In the genomic region with DNA sequence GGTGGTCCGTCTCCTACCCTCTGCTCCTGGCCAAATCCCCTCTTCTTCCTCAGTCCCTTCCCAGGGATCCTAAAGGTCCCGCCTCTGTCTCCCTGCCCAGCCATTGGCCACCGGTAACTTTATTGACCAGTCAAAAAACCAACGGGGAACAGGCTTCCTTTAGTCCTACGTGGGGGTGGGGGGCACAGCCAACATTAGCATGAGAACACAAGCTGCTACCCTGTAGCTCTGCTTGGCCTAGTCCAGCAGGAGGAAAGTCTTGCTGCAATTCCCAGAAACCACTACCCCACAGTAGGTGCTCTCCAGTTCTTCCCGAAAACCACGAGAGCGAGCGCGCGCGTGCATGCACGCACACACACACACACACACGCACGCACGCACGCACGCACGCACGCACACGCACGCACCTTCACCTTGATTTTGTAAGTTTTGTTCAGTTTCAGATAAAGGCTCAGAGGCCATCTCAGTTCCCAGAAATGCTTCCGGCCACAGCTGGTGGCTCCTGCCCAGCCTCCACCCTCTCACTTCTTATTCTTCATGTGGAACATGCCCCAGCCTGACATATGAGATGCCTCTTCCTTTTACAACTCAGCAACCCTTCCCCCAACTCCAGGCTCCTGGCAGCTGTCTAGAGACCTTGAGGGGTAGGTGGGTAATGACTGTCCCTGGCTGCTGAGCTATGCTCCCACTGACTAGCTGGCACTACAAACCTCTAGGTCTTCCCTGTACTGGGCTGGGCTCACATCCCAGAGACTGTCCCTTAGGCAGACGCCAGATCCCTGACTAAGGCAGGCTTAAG, we compare ENCODE assay signal across 7 mouse cellular contexts. TPM values are rescaled to one million over a fixed set of nuclear protein-coding genes. Genes with fewer than 3 reads are reported as not detected.
DNase-seq lines count a peak whose midpoint lies in the region; ATAC-seq and TF ChIP-seq lines count a peak whose summit lies in the region.

No protein-coding gene starts in this region.

- peaks cover 5% of the 10 kb centered on the region for H3K4me1 ChIP-seq in embryonic facial prominence, embryonic 11.5 days (ENCODE audit: control insufficient read depth, insufficient read depth, low read length)
- peaks cover 15% of the 10 kb centered on the region for H3K4me1 ChIP-seq in kidney, adult 2 months (ENCODE audit: control insufficient read depth, insufficient read depth, low read length)
- peaks cover 25% of the 10 kb centered on the region for H3K4me1 ChIP-seq in limb, embryonic 12.5 days (replicated peaks)
- H3K4me1 ChIP-seq in midbrain, embryonic 14.5 days (ENCODE audit: control insufficient read depth, insufficient read depth, low read length) = peaks cover 20% of the 10 kb centered on the region

- 1% methylated on average over 24 of the region's 24 CpGs for WGBS in embryonic facial prominence, embryonic 11.5 days
- WGBS in kidney, adult 2 months = 1% methylated on average over 24 of the region's 24 CpGs
- WGBS in limb, embryonic 12.5 days = under 1% methylated on average over 24 of the region's 24 CpGs
- WGBS in midbrain, embryonic 14.5 days = 2% methylated on average over 24 of the region's 24 CpGs

- H3K9ac ChIP-seq in embryonic facial prominence, embryonic 11.5 days (replicated peaks; ENCODE audit: low read length) = peak overlapping the region; percentile 65
- H3K9ac ChIP-seq in limb, embryonic 12.5 days (replicated peaks) = peak overlapping the region; percentile 60
- peak overlapping the region; percentile 57 for H3K9ac ChIP-seq in midbrain, embryonic 14.5 days (replicated peaks; ENCODE audit: low read length)

- H3K27me3 ChIP-seq in embryonic facial prominence, embryonic 11.5 days (ENCODE audit: control insufficient read depth, insufficient read depth, low read length) = peaks cover 19% of the 10 kb centered on the region
- no peaks in the 10 kb centered on the region for H3K27me3 ChIP-seq in kidney, adult 2 months (replicated peaks; ENCODE audit: control insufficient read depth, insufficient read depth, low read length)
- peaks cover 28% of the 10 kb centered on the region for H3K27me3 ChIP-seq in limb, embryonic 12.5 days
- H3K27me3 ChIP-seq in midbrain, embryonic 14.5 days (ENCODE audit: control insufficient read depth, insufficient read depth, low read length) = peaks cover 19% of the 10 kb centered on the region

- H3K27ac ChIP-seq in embryonic facial prominence, embryonic 11.5 days (replicated peaks; ENCODE audit: low read depth, low read length) = peak overlapping the region; percentile 87
- peak overlapping the region; percentile 66 for H3K27ac ChIP-seq in kidney, adult 2 months (ENCODE audit: insufficient read depth, low read depth, low read length)
- H3K27ac ChIP-seq in limb, embryonic 12.5 days = peak overlapping the region; percentile 95
- H3K27ac ChIP-seq in midbrain, embryonic 14.5 days (replicated peaks; ENCODE audit: low read depth, low read length) = peak overlapping the region; percentile 85

- no peaks in the 10 kb centered on the region for H3K9me3 ChIP-seq in embryonic facial prominence, embryonic 11.5 days (replicated peaks; ENCODE audit: control insufficient read depth, low read length)
- H3K9me3 ChIP-seq in limb, embryonic 12.5 days = no peaks in the 10 kb centered on the region
- H3K9me3 ChIP-seq in midbrain, embryonic 14.5 days (ENCODE audit: control insufficient read depth, low read length) = no peaks in the 10 kb centered on the region

- no peaks in the 10 kb centered on the region for H3K36me3 ChIP-seq in embryonic facial prominence, embryonic 11.5 days (replicated peaks; ENCODE audit: control insufficient read depth, insufficient read depth, low read depth, low read length)
- H3K36me3 ChIP-seq in kidney, adult 2 months (ENCODE audit: control insufficient read depth, insufficient read depth, low read length) = no peaks in the 10 kb centered on the region
- peaks cover 24% of the 10 kb centered on the region for H3K36me3 ChIP-seq in limb, embryonic 12.5 days
- peaks cover 17% of the 10 kb centered on the region for H3K36me3 ChIP-seq in midbrain, embryonic 14.5 days (ENCODE audit: control insufficient read depth, insufficient read depth, low read length)

- TF ChIP-seq CTCF in kidney, adult 2 months (conservative IDR thresholded peaks at IDR 0.05; ENCODE audit: insufficient read depth, insufficient read length, low read depth, low read length) = no peak

- peak; percentile 10 for TF ChIP-seq POLR2A in kidney, adult 2 months (IDR thresholded peaks at IDR 0.05; ENCODE audit: low read depth, low read length)

- peak overlapping the region; percentile 45 for H3K4me3 ChIP-seq in embryonic facial prominence, embryonic 11.5 days (ENCODE audit: low read depth, low read length)
- peak overlapping the region; percentile 57 for H3K4me3 ChIP-seq in kidney, adult 2 months (ENCODE audit: insufficient read depth, low read depth, low read length)
- peak overlapping the region; percentile 49 for H3K4me3 ChIP-seq in limb, embryonic 12.5 days (replicated peaks)
- peak overlapping the region; percentile 39 for H3K4me3 ChIP-seq in midbrain, embryonic 14.5 days (replicated peaks; ENCODE audit: low read depth, low read length)

- peak overlapping the region; percentile 64 for H3K4me2 ChIP-seq in embryonic facial prominence, embryonic 11.5 days (ENCODE audit: low read depth, low read length)
- peak overlapping the region; percentile 75 for H3K4me2 ChIP-seq in limb, embryonic 12.5 days
- H3K4me2 ChIP-seq in midbrain, embryonic 14.5 days (ENCODE audit: low read length) = peak overlapping the region; percentile 72

- peak; percentile 86 for ATAC-seq in embryonic facial prominence, embryonic 11.5 days (replicated peaks; ENCODE audit: insufficient number of reproducible peaks, low FRiP score, low TSS enrichment, low read depth)
- ATAC-seq in limb, embryonic 12.5 days (ENCODE audit: insufficient number of reproducible peaks, insufficient read depth, low FRiP score, low TSS enrichment, low read depth) = peak; percentile 88
- ATAC-seq in midbrain, embryonic 14.5 days (ENCODE audit: low FRiP score, low TSS enrichment) = peak; percentile 88

- peak; percentile 88 for DNase-seq in adrenal gland, postnatal 10 days
- peak; percentile 89 for DNase-seq in embryonic facial prominence, embryonic 11.5 days (ENCODE audit: low spot score)
- DNase-seq in heart, adult 18-20 months = peak; percentile 91
- DNase-seq in kidney, adult 2 months = peak; percentile 85
- peak; percentile 91 for DNase-seq in midbrain, embryonic 14.5 days
- peak; percentile 48 to 49 for DNase-seq in spleen, adult 18-20 months

RNA-seq across cellular contexts. Expression of a gene that starts 5.8 kb away (rescaled TPM):
- total RNA-seq in adrenal gland, postnatal 10 days (2021) = under 1 TPM; 0.51 to 0.66 TPM
- polyA plus RNA-seq in embryonic facial prominence, embryonic 11.5 days (2014; fragmentation: Nextera tagmentation; extraction: Ambion mirVana) = 0.38 and 0.55 TPM in 2 replicates
- under 1 TPM; 0.45 to 0.49 TPM for total RNA-seq in heart, adult 18-20 months (2021)
- polyA plus RNA-seq in kidney, adult 2 months (2012; rRNA removed) = 0.95 and 4.0 TPM in 2 replicates
- polyA plus RNA-seq in limb, embryonic 12.5 days (2016; fragmentation: Nextera tagmentation; extraction: Ambion mirVana) = 1.8 and 1.9 TPM in 2 replicates
- polyA plus RNA-seq in midbrain, embryonic 14.5 days (2014; fragmentation: Nextera tagmentation; extraction: Ambion mirVana) = 1.4 and 2.4 TPM in 2 replicates

RNA-seq across cellular contexts. Expression of a gene that starts 18.1 kb away (rescaled TPM):
- total RNA-seq in adrenal gland, postnatal 10 days (2021) = 1 to 10 TPM; 1.9 TPM
- 0.21 and 0.34 TPM in 2 replicates for polyA plus RNA-seq in embryonic facial prominence, embryonic 11.5 days (2014; fragmentation: Nextera tagmentation; extraction: Ambion mirVana)
- 1 to 10 TPM in 1 of 2 experiments, under 1 TPM in 1; 0.25 to 1.0 TPM for total RNA-seq in heart, adult 18-20 months (2021)
- polyA plus RNA-seq in kidney, adult 2 months (2012; rRNA removed) = 1.6 and 3.8 TPM in 2 replicates
- 0.84 and 0.92 TPM in 2 replicates for polyA plus RNA-seq in limb, embryonic 12.5 days (2016; fragmentation: Nextera tagmentation; extraction: Ambion mirVana)
- 0.47 and 0.49 TPM in 2 replicates for polyA plus RNA-seq in midbrain, embryonic 14.5 days (2014; fragmentation: Nextera tagmentation; extraction: Ambion mirVana)

RNA-seq across cellular contexts. Expression of a gene that starts 27.4 kb away (rescaled TPM):
- total RNA-seq in adrenal gland, postnatal 10 days (2021) = under 1 TPM; 0.27 to 0.67 TPM
- polyA plus RNA-seq in embryonic facial prominence, embryonic 11.5 days (2014; fragmentation: Nextera tagmentation; extraction: Ambion mirVana) = 0.38 and 0.78 TPM in 2 replicates
- total RNA-seq in heart, adult 18-20 months (2021) = under 1 TPM in 1 of 2 experiments, not detected in 1; 0.33 TPM
- polyA plus RNA-seq in kidney, adult 2 months (2012; rRNA removed) = 20.7 and 27.5 TPM in 2 replicates
- 0.58 and 1.3 TPM in 2 replicates for polyA plus RNA-seq in limb, embryonic 12.5 days (2016; fragmentation: Nextera tagmentation; extraction: Ambion mirVana)
- polyA plus RNA-seq in midbrain, embryonic 14.5 days (2014; fragmentation: Nextera tagmentation; extraction: Ambion mirVana) = 0.28 TPM in 1 of 2 replicates, not detected in the other

RNA-seq across cellular contexts. Expression of a gene that starts 39.1 kb away (rescaled TPM):
- 100 to 1,000 TPM; 184 to 191 TPM for total RNA-seq in adrenal gland, postnatal 10 days (2021)
- 137 and 150 TPM in 2 replicates for polyA plus RNA-seq in embryonic facial prominence, embryonic 11.5 days (2014; fragmentation: Nextera tagmentation; extraction: Ambion mirVana)
- 10 to 100 TPM; 82.1 to 89.0 TPM for total RNA-seq in heart, adult 18-20 months (2021)
- polyA plus RNA-seq in kidney, adult 2 months (2012; rRNA removed) = 55.1 and 60.4 TPM in 2 replicates
- 131 and 139 TPM in 2 replicates for polyA plus RNA-seq in limb, embryonic 12.5 days (2016; fragmentation: Nextera tagmentation; extraction: Ambion mirVana)
- polyA plus RNA-seq in midbrain, embryonic 14.5 days (2014; fragmentation: Nextera tagmentation; extraction: Ambion mirVana) = 105 and 112 TPM in 2 replicates

RNA-seq across cellular contexts. Expression of a gene that starts 39.3 kb away (rescaled TPM):
- 1 to 10 TPM; 5.7 to 6.1 TPM for total RNA-seq in adrenal gland, postnatal 10 days (2021)
- polyA plus RNA-seq in embryonic facial prominence, embryonic 11.5 days (2014; fragmentation: Nextera tagmentation; extraction: Ambion mirVana) = 17.8 and 18.9 TPM in 2 replicates
- 1 to 10 TPM; 2.7 to 3.1 TPM for total RNA-seq in heart, adult 18-20 months (2021)
- polyA plus RNA-seq in kidney, adult 2 months (2012; rRNA removed) = 4.5 and 5.0 TPM in 2 replicates
- polyA plus RNA-seq in limb, embryonic 12.5 days (2016; fragmentation: Nextera tagmentation; extraction: Ambion mirVana) = 16.1 and 16.8 TPM in 2 replicates
- polyA plus RNA-seq in midbrain, embryonic 14.5 days (2014; fragmentation: Nextera tagmentation; extraction: Ambion mirVana) = 36.3 and 38.7 TPM in 2 replicates

Comparison
In these comparisons a context has a peak if more than half of its experiments do, and no peak if none do; other contexts are left out.
1. Peak in every context shown above with its lines: DNase-seq, ATAC-seq, H3K4me3 ChIP-seq and H3K27ac ChIP-seq.